Mouse (Mus musculus): ENCODE measurements at regions not wholly inside any gene's neighbourhood (a gene's known extent, or its start where the extent isn't known, plus 50 kb on each side); places are given as distances from the start of the nearest gene placed in this dataset.

- no peaks in the 10 kb centered on the region for H3K36me3 ChIP-seq (ENCODE audit: control insufficient read depth, insufficient read depth, low read length)
- H3K9ac ChIP-seq (ENCODE audit: low read length), result no peak overlapping the region
- 63% methylated on average over 4 of the region's 4 CpGs for WGBS
- ATAC-seq (ENCODE audit: insufficient read depth, low FRiP score, low TSS enrichment) (peak; percentile 16; the same call in 1 of the 2 replicates), DNase-seq (ENCODE audit: low spot score) (no peak)
- H3K4me3 ChIP-seq (ENCODE audit: low read depth, low read length), result no peak overlapping the region
- no peaks in the 10 kb centered on the region for H3K27me3 ChIP-seq (ENCODE audit: control insufficient read depth, insufficient read depth, low read length)
- no peaks in the 10 kb centered on the region for H3K4me1 ChIP-seq (ENCODE audit: control insufficient read depth, insufficient read depth, low read length)
- H3K4me2 ChIP-seq (ENCODE audit: low read depth), result no peak overlapping the region
- no peak overlapping the region for H3K27ac ChIP-seq (ENCODE audit: low read depth, low read length)
- no peaks in the 10 kb centered on the region for H3K9me3 ChIP-seq (ENCODE audit: control insufficient read depth, low read length)
These were observed 105.7 kb downstream of the Samd5 start for GRCm38 (mm10) chr10:9569277-9569676.

DNA sequence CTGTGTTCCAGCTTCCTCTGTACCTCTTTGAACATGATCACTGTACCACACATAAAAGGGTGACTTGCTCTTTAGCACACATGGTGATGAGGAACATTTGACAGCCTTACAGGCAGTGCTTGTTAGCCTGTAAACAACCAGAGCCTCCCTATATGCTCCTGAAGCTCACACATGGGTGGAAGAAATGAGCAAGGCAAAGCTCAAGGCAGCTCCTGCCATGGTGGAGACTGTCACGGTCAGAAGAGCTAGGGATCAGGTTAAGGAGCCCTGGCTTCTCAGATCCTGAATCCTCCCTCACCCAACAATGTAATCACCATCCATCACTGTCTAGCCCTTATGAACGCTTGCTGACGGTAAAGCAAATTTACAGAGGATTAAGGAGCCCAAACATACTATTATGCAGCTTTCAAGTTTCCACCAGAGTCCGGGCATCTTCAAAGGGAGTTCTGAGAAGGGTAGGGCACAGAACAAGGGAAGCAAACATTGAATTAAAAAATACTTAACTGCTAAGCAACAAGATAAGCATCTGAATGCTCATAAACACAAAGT lies 117.4 kb downstream of the Samd5 start:
- no peak for ATAC-seq (ENCODE audit: insufficient read depth, low FRiP score, low TSS enrichment)
- Histone ChIP-seq H3K9ac (ENCODE audit: low read length) (no peak overlapping the region), H3K27me3 (ENCODE audit: control insufficient read depth, insufficient read depth, low read length) (no peaks in the 10 kb centered on the region), H3K4me3 (ENCODE audit: low read depth, low read length) (no peak overlapping the region), H3K27ac (ENCODE audit: low read depth, low read length) (no peak overlapping the region), H3K4me2 (ENCODE audit: low read depth) (no peak overlapping the region), H3K9me3 (ENCODE audit: control insufficient read depth, low read length) (no peaks in the 10 kb centered on the region), H3K36me3 (ENCODE audit: control insufficient read depth, insufficient read depth, low read length) (no peaks in the 10 kb centered on the region), H3K4me1 (ENCODE audit: control insufficient read depth, insufficient read depth, low read length) (no peaks in the 10 kb centered on the region)
- WGBS, result 12% methylated on average over 4 of the region's 4 CpGs
- peak; percentile 15 for DNase-seq (ENCODE audit: low spot score)

DNA sequence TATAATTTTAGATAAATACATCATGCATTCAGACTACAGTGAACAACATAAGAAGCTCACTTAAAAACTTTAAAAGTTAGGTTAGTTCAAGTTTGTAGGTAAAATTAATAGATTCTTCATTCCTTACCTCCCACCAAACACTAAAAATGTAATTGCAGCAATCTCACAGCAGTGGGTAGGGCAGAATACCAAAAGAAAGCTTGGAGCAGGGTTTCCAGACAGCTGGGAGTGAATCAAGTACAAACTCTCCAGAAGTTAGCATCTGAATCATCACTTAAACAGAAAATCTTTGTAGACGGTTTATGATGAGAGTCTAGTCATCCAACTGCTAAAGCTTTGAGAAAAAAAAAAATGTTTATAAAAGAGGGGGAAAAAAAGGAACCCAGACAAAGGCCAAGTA lies 117.9 kb downstream of the Samd5 start:
- no peaks in the 10 kb centered on the region for H3K27me3 ChIP-seq (ENCODE audit: control insufficient read depth, insufficient read depth, low read length)
- no peaks in the 10 kb centered on the region for H3K4me1 ChIP-seq (ENCODE audit: control insufficient read depth, insufficient read depth, low read length)
- 55% methylated on average over 1 of the region's 1 CpGs for WGBS
- DNase-seq (ENCODE audit: low spot score) (no peak), ATAC-seq (ENCODE audit: insufficient read depth, low FRiP score, low TSS enrichment) (no peak)
- no peak overlapping the region for H3K4me2 ChIP-seq (ENCODE audit: low read depth)
- H3K9ac ChIP-seq (ENCODE audit: low read length), result no peak overlapping the region
- no peaks in the 10 kb centered on the region for H3K9me3 ChIP-seq (ENCODE audit: control insufficient read depth, low read length)
- H3K27ac ChIP-seq (ENCODE audit: low read depth, low read length), result no peak overlapping the region
- no peaks in the 10 kb centered on the region for H3K36me3 ChIP-seq (ENCODE audit: control insufficient read depth, insufficient read depth, low read length)
- no peak overlapping the region for H3K4me3 ChIP-seq (ENCODE audit: low read depth, low read length)

DNA sequence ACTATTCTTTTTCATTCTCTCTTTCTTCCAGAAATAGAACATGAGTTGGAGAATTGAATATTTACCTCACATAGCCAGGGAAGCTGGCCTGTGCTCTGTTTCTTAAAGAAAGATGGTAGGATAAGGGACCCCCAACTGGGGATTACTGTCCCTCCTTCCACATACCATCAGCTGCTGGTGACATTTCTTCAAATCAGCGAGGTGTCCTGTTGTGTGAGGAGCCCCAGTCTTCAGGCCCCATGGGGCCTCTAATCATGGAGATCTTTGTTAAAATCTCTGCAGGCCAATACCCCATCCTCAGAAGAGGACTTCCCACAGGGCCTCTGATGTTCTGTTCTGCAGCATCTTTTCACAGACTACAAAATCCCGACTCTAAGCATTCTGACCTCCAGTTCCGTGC lies 121.1 kb downstream of the Samd5 start:
- H3K27me3 ChIP-seq (ENCODE audit: control insufficient read depth, insufficient read depth, low read length), result no peaks in the 10 kb centered on the region
- H3K9me3 ChIP-seq (ENCODE audit: control insufficient read depth, low read length), result no peaks in the 10 kb centered on the region
- ATAC-seq (ENCODE audit: insufficient read depth, low FRiP score, low TSS enrichment) (no peak), DNase-seq (ENCODE audit: low spot score) (no peak)
- no peaks in the 10 kb centered on the region for H3K4me1 ChIP-seq (ENCODE audit: control insufficient read depth, insufficient read depth, low read length)
- 23% methylated on average over 3 of the region's 3 CpGs for WGBS
- no peak overlapping the region for H3K4me3 ChIP-seq (ENCODE audit: low read depth, low read length)
- H3K9ac ChIP-seq (ENCODE audit: low read length), result no peak overlapping the region
- H3K36me3 ChIP-seq (ENCODE audit: control insufficient read depth, insufficient read depth, low read length), result no peaks in the 10 kb centered on the region
- no peak overlapping the region for H3K4me2 ChIP-seq (ENCODE audit: low read depth)
- no peak overlapping the region for H3K27ac ChIP-seq (ENCODE audit: low read depth, low read length)

- H3K9me3 ChIP-seq (ENCODE audit: control insufficient read depth, low read length), result no peaks in the 10 kb centered on the region
- WGBS, result 66% methylated on average over 10 of the region's 10 CpGs
- ATAC-seq (ENCODE audit: insufficient read depth, low FRiP score, low TSS enrichment), result no peak
These were observed 124.9 kb downstream of the Samd5 start for GRCm38 (mm10) chr10:9549913-9550709.

DNA sequence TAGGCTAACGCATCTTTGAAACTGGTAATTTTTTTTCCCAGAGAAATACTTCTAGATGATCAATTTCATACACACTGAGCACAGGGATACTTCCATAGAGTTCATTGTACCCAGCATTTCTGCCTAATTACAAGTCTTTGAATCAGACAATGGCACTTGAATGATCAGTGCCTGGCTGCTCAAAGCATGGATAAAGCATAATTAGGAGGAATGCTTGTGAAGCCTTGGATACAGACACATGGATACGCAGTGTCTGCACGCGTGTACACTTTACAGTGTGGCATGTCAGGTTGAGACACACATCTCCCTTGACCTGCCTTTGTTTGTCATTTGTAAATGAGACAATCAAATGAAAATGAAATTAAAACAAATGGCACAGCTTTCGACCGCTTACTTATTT lies 129.2 kb downstream of the Samd5 start:
- no peaks in the 10 kb centered on the region for H3K9me3 ChIP-seq (ENCODE audit: control insufficient read depth, low read length)
- no peaks in the 10 kb centered on the region for H3K27me3 ChIP-seq (ENCODE audit: control insufficient read depth, insufficient read depth, low read length)
- H3K36me3 ChIP-seq (ENCODE audit: control insufficient read depth, insufficient read depth, low read length), result no peaks in the 10 kb centered on the region
- no peak overlapping the region for H3K9ac ChIP-seq (ENCODE audit: low read length)
- WGBS, result 84% methylated on average over 6 of the region's 6 CpGs
- no peak for ATAC-seq (ENCODE audit: insufficient read depth, low FRiP score, low TSS enrichment)
- no peak overlapping the region for H3K4me3 ChIP-seq (ENCODE audit: low read depth, low read length)
- H3K4me1 ChIP-seq (ENCODE audit: control insufficient read depth, insufficient read depth, low read length), result no peaks in the 10 kb centered on the region
- H3K4me2 ChIP-seq (ENCODE audit: low read depth), result no peak overlapping the region
- H3K27ac ChIP-seq (ENCODE audit: low read depth, low read length), result no peak overlapping the region
- DNase-seq (ENCODE audit: low spot score), result no peak

More at GRCm38 (mm10) chr10:9549913-9550709, 124.9 kb downstream of the Samd5 start:
- Histone ChIP-seq H3K27ac (ENCODE audit: low read depth, low read length) (no peak overlapping the region), H3K4me2 (ENCODE audit: low read depth) (no peak overlapping the region), H3K4me1 (ENCODE audit: control insufficient read depth, insufficient read depth, low read length) (no peaks in the 10 kb centered on the region), H3K4me3 (ENCODE audit: low read depth, low read length) (no peak overlapping the region), H3K36me3 (ENCODE audit: control insufficient read depth, insufficient read depth, low read length) (no peaks in the 10 kb centered on the region), H3K9ac (ENCODE audit: low read length) (no peak overlapping the region), H3K27me3 (ENCODE audit: control insufficient read depth, insufficient read depth, low read length) (no peaks in the 10 kb centered on the region)
- no peak for DNase-seq (ENCODE audit: low spot score)

DNA sequence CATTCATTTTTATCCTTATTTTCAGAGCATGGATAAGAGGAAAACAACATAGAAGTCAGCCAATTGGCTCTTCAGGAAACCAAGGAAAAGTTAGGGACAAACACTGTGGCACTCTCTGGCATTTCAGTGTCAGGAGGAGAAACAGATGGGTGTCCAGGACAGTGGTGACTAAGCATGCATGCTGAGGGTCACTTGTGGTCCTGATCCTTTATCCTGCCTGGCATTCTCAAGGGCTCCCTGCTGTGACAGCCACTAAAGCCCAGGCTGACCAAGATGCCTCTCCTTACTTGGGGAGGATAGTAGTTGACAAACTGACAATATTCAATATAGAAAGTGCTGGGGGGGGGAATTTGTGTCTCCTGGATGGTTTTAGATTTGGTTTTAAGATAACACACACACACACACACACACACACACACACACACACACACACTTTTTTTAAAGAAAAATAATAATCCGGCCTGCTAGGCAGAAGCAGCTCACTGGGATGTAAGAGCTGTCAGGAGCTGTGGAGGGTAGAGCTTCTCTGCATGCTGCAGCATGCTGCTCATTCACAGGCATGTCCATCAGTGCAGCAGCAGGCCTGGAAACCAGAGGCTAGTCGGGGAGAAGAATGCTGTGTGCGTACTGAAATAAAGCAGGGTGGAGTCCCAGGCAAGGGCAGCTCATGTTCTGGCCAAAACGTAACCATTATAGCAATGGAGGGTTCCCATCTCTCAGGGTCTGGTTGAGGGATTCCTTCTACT lies 130.8 kb downstream of the Samd5 start:
- Histone ChIP-seq H3K4me1 (ENCODE audit: control insufficient read depth, insufficient read depth, low read length) (no peaks in the 10 kb centered on the region), H3K9me3 (ENCODE audit: control insufficient read depth, low read length) (no peaks in the 10 kb centered on the region), H3K9ac (ENCODE audit: low read length) (no peak overlapping the region), H3K27ac (ENCODE audit: low read depth, low read length) (no peak overlapping the region), H3K4me2 (ENCODE audit: low read depth) (no peak overlapping the region), H3K4me3 (ENCODE audit: low read depth, low read length) (no peak overlapping the region), H3K27me3 (ENCODE audit: control insufficient read depth, insufficient read depth, low read length) (no peaks in the 10 kb centered on the region), H3K36me3 (ENCODE audit: control insufficient read depth, insufficient read depth, low read length) (no peaks in the 10 kb centered on the region)
- 58% methylated on average over 4 of the region's 4 CpGs for WGBS
- no peak for DNase-seq (ENCODE audit: low spot score)
- ATAC-seq (ENCODE audit: insufficient read depth, low FRiP score, low TSS enrichment), result no peak

DNA sequence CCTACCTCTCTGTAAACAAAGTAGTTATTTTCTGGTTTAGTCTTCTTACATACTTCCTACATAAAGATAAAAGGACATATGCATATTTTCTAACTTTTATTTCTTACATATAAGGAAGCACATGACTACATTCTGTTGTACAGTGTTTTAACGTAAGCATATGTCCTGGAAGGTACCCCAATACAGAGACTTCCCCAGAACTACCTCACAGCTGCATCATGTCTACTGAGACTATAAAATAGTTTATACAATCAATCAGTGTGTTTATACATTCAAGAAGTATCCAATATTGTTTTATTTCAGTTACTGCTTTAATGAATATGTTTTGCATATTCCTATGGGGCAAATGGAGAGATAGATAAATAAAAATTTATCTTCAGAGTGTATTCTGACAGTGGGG lies 133.4 kb downstream of the Samd5 start:
- H3K4me2 ChIP-seq (ENCODE audit: low read depth), result no peak overlapping the region
- no peak for DNase-seq (ENCODE audit: low spot score)
- H3K9me3 ChIP-seq (ENCODE audit: control insufficient read depth, low read length), result no peaks in the 10 kb centered on the region
- no peak overlapping the region for H3K27ac ChIP-seq (ENCODE audit: low read depth, low read length)
- ATAC-seq (ENCODE audit: insufficient read depth, low FRiP score, low TSS enrichment), result no peak
- 93% methylated on average over 1 of the region's 1 CpGs for WGBS
- no peak overlapping the region for H3K4me3 ChIP-seq (ENCODE audit: low read depth, low read length)
- no peaks in the 10 kb centered on the region for H3K27me3 ChIP-seq (ENCODE audit: control insufficient read depth, insufficient read depth, low read length)
- H3K36me3 ChIP-seq (ENCODE audit: control insufficient read depth, insufficient read depth, low read length), result no peaks in the 10 kb centered on the region
- H3K9ac ChIP-seq (ENCODE audit: low read length), result no peak overlapping the region
- no peaks in the 10 kb centered on the region for H3K4me1 ChIP-seq (ENCODE audit: control insufficient read depth, insufficient read depth, low read length)

Measured in neural tube, embryonic 11.5 days (tissue).